29 mouse cellular contexts compared by ENCODE assay signal in the genomic region with DNA sequence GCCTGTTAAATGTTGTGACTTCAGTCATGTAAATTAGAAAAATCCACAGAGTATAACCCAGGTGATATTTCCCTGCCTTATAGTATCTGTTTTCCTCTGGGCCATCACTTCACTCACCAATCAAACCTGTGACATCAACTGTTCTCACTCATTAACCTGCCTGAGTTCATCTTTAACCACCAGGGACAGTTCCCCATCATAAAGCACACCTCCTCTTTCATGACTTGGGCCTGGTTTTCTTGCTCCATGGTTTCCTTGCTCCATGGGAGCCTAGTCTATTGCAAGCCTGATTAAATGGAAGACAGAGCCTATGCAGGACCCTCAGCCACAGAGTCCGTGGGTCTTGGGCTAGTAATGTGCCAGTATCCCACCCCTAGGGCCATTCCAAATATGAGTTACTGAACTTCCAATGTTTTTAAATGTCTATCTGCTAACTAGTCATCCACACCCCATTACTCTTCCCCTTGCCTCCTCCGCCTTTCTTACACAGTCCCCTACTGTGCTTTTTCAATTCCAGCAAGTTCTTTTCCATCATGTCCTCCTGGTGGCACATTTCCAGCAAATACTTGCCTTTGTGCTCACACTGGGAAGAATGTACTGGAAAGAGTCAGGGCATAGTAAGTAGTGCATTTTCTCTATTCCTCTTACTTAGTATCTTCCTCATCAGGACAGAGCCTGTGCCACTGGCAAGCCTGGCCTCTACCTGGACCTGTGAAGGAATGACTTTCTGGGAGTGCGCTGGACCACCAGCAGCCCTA.
DNase-seq lines count a peak whose midpoint lies in the region; ATAC-seq and TF ChIP-seq lines count a peak whose summit lies in the region.
"Had no signal": no experiment of that assay in that cellular context is flagged by ENCODE, and none has a peak within 500 bp of the region (broad histone marks: within the 10 kb centered on the region; RNA-seq: fewer than 3 reads in every experiment).

No protein-coding gene starts in this region.

- 59% methylated on average over 3 of the region's 3 CpGs for WGBS in kidney, embryonic 15.5 days
- WGBS in lung, embryonic 14.5 days, result 70% methylated on average over 3 of the region's 3 CpGs
- 69% methylated on average over 3 of the region's 3 CpGs for WGBS in hindbrain, embryonic 16.5 days

- no peak for TF ChIP-seq CTCF in lung, embryonic 14.5 days (IDR thresholded peaks at IDR 0.05; ENCODE audit: low read depth)

- no peaks in the 10 kb centered on the region for H3K9me3 ChIP-seq in kidney, embryonic 15.5 days (replicated peaks)
- H3K9me3 ChIP-seq in lung, embryonic 14.5 days (ENCODE audit: low read depth, low read length), result no peaks in the 10 kb centered on the region
- H3K9me3 ChIP-seq in hindbrain, embryonic 16.5 days (ENCODE audit: control insufficient read depth, low read length), result no peaks in the 10 kb centered on the region
- H3K9me3 ChIP-seq: embryonic facial prominence, embryonic 10.5 days; embryonic facial prominence, embryonic 13.5 days; forebrain, embryonic 10.5 days; forebrain, embryonic 13.5 days; hindbrain, embryonic 10.5 days; hindbrain, embryonic 13.5 days had no signal

- peak; percentile 64 for ATAC-seq in kidney, embryonic 15.5 days (replicated peaks; ENCODE audit: low FRiP score)
- ATAC-seq in lung, embryonic 14.5 days (ENCODE audit: insufficient read depth), result no peak
- no peak for ATAC-seq in hindbrain, embryonic 16.5 days
- ATAC-seq: activated CD4-positive, CD25-positive, alpha-beta regulatory T cell, adult 4 months; forebrain, embryonic 13.5 days; forebrain, embryonic 16.5 days; hindbrain, postnatal 0 days had no signal

- H3K27me3 ChIP-seq in kidney, embryonic 15.5 days, result 0 out of 2 replicates have a peak, but pooled peaks cover 3% of the 10 kb centered on the region
- no peaks in the 10 kb centered on the region for H3K27me3 ChIP-seq in lung, embryonic 14.5 days (ENCODE audit: insufficient read depth, low read length)
- H3K27me3 ChIP-seq in hindbrain, embryonic 16.5 days (replicated peaks; ENCODE audit: control insufficient read depth, insufficient read depth, low read length), result no peaks in the 10 kb centered on the region; the same call in 1 of the 2 replicates
- H3K27me3 ChIP-seq: forebrain, embryonic 13.5 days; hindbrain, embryonic 13.5 days had no signal

- no peak overlapping the region for H3K4me3 ChIP-seq in kidney, embryonic 15.5 days (replicated peaks)
- no peak overlapping the region for H3K4me3 ChIP-seq in lung, embryonic 14.5 days (ENCODE audit: low read depth, low read length)
- no peak overlapping the region for H3K4me3 ChIP-seq in hindbrain, embryonic 16.5 days (ENCODE audit: low read length)
- H3K4me3 ChIP-seq: embryonic facial prominence, embryonic 10.5 days; embryonic facial prominence, embryonic 13.5 days; forebrain, embryonic 10.5 days; forebrain, embryonic 13.5 days; heart, adult 2 months; hindbrain, embryonic 10.5 days; hindbrain, embryonic 13.5 days had no signal

- no peak overlapping the region for H3K27ac ChIP-seq in kidney, embryonic 15.5 days
- no peak overlapping the region for H3K27ac ChIP-seq in lung, embryonic 14.5 days (ENCODE audit: low read depth)
- no peak overlapping the region for H3K27ac ChIP-seq in hindbrain, embryonic 16.5 days (ENCODE audit: low read depth, low read length)
- H3K27ac ChIP-seq: embryonic facial prominence, embryonic 10.5 days; embryonic facial prominence, embryonic 13.5 days; forebrain, embryonic 10.5 days; forebrain, embryonic 13.5 days; heart, adult 2 months; hindbrain, embryonic 10.5 days; hindbrain, embryonic 13.5 days; hindbrain, postnatal 0 days had no signal

- no peaks in the 10 kb centered on the region for H3K4me1 ChIP-seq in kidney, embryonic 15.5 days
- H3K4me1 ChIP-seq in lung, embryonic 14.5 days (ENCODE audit: insufficient read depth), result no peaks in the 10 kb centered on the region
- H3K4me1 ChIP-seq in hindbrain, embryonic 16.5 days (ENCODE audit: control insufficient read depth, insufficient read depth, low read depth, low read length), result no peaks in the 10 kb centered on the region
- H3K4me1 ChIP-seq: embryonic facial prominence, embryonic 10.5 days; embryonic facial prominence, embryonic 13.5 days; forebrain, embryonic 10.5 days; forebrain, embryonic 13.5 days; hindbrain, embryonic 10.5 days; hindbrain, embryonic 13.5 days had no signal

- H3K9ac ChIP-seq in kidney, embryonic 15.5 days, result no peak overlapping the region
- no peak overlapping the region for H3K9ac ChIP-seq in lung, embryonic 14.5 days
- no peak overlapping the region for H3K9ac ChIP-seq in hindbrain, embryonic 16.5 days (ENCODE audit: low read depth, low read length)
- H3K9ac ChIP-seq: embryonic facial prominence, embryonic 13.5 days; forebrain, embryonic 13.5 days; hindbrain, embryonic 13.5 days had no signal

- H3K4me2 ChIP-seq in kidney, embryonic 15.5 days, result no peak overlapping the region
- H3K4me2 ChIP-seq in lung, embryonic 14.5 days, result no peak overlapping the region
- no peak overlapping the region for H3K4me2 ChIP-seq in hindbrain, embryonic 16.5 days (ENCODE audit: low read length)
- H3K4me2 ChIP-seq: embryonic facial prominence, embryonic 13.5 days; forebrain, embryonic 13.5 days; heart, embryonic 11.5 days; hindbrain, embryonic 13.5 days had no signal

- no peak for DNase-seq in kidney, postnatal 25 days
- peak; percentile 37 for DNase-seq in lung, embryonic 14.5 days
- DNase-seq in lung, postnatal 14 days, result no peak
- peak; percentile 77 for DNase-seq in NIH3T3 (ENCODE audit: low read depth)
- peak; percentile 38 for DNase-seq in yolk sac, embryonic 10.5 days (ENCODE audit: low spot score)
- DNase-seq in spleen, postnatal 10 days (ENCODE audit: low spot score in 2 of 2), result no peak
- DNase-seq: adrenal gland, adult 8-10 months; adrenal gland, postnatal 25 days; cerebellum, adult 11-12 months; cerebellum, adult 8-10 months; cerebellum, postnatal 10 days; cerebellum, postnatal 36 days; embryo, embryonic 11 days; gastrocnemius, postnatal 10 days; gastrocnemius, postnatal 36 days; heart, adult 2 months; heart, postnatal 36 days had no signal

- no peaks in the 10 kb centered on the region for H3K36me3 ChIP-seq in kidney, embryonic 15.5 days
- H3K36me3 ChIP-seq in lung, embryonic 14.5 days (ENCODE audit: insufficient read depth), result no peaks in the 10 kb centered on the region
- H3K36me3 ChIP-seq in hindbrain, embryonic 16.5 days (ENCODE audit: control insufficient read depth, insufficient read depth, low read length), result no peaks in the 10 kb centered on the region
- H3K36me3 ChIP-seq: embryonic facial prominence, embryonic 10.5 days; embryonic facial prominence, embryonic 13.5 days; forebrain, embryonic 10.5 days; hindbrain, embryonic 10.5 days; hindbrain, embryonic 13.5 days had no signal

Comparison
In these comparisons a context has a peak if more than half of its experiments do, and no peak if none do; other contexts are left out.
1. DNase-seq: peak in lung, embryonic 14.5 days (single experiment), NIH3T3 (single experiment) and yolk sac, embryonic 10.5 days (single experiment); none in kidney, postnatal 25 days (0 of 2), lung, postnatal 14 days (single experiment) and spleen, postnatal 10 days (0 of 2).